Mouse (Mus musculus): ENCODE results near the gene Gm11559.
"Not testable (repeated sequence)": the region's sequence is repeated elsewhere in the genome, so short reads cannot be mapped to it uniquely, and the experiment has no call there.

Gene Gm11559

DNA sequence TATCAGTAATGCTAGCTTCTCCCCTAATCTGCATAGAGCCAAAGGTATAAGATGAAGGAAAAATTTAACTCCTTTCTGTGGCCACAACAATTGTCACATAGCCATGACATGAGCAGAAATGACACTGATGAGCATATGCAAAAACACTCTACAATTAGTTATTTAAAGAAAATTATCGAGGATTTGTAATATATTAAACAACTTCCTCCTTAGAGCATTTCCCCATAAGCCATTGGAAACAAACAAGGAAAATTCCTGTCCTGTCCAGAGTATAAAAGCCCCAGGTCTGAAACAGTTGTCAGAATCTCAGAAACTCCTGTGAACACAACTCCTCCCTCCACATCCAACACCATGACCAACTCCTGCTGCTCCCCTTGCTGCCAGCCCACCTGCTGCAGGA is at the start of gene Gm11559:
Gene Gm11559, plus strand, starts transcription at position 301 of the 400 bp plus-strand sequence.
- not testable (repeated sequence) for DNase-seq

DNA sequence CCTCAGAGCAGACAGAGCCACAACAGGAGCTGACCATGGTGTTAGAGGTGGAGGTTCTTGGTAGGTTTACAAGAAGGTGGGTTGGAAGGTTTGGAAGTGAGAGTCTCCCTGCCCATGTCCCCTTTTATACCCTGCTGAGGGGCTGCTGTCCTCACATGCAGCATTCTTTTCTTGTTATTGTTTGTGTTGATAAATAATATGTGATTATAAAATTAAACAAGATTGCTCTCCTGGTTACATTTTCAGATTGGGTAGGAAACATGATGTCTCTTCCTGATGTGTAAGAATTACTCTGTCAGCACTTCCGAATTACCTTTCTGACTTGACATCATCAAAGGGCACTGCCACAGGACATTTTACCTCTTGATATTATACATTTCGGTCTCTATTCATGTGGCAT is 48.7 kb upstream of the Gm11559 start, which contains the start of gene Gm11564:
Gene Gm11564, minus strand, starts transcription at position 101 of the 400 bp plus-strand sequence.
- not testable (repeated sequence) for DNase-seq

DNA sequence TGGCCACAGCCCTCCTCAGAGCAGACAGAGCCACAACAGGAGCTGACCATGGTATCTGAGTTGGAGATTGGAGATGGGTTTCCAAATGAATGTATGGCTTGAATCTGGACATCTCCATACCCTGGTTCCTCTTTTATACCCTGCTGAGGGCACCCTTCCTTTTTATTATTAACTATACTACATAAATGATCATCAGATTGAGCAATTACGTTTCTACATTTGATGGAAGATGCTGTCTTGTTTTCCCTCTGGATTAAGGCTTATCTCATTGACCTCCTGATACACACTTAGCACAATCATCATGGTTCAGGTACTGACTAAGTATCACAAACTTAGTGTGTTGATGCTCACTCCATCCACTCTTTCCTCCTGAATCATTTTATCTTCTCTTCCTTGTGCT is 26.3 kb upstream of the Gm11559 start, which contains the start of gene 2300003K06Rik:
Gene 2300003K06Rik, minus strand, starts transcription at position 101 of the 400 bp plus-strand sequence.
- DNase-seq: no peak

DNA sequence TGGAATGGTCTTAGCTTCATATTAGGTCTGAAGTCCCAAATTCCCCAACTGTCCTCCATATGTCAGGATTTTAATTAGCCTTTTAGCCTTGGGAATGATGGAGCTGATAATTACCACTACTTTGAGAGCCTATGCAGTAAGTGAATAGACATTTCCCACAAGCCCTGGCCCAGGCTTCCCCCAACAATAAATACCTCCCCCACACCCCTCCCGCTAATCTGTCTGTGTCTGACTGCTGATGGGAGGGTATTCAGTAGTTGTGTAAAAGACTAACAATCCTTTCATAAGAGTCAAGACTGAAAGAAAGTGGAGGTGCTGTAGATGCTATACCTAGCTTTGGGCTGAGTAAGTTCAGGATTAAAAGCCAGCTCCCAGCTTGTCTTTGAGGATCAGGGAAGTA is 22.1 kb upstream of the Gm11559 start:
- DNase-seq: no peak

DNA sequence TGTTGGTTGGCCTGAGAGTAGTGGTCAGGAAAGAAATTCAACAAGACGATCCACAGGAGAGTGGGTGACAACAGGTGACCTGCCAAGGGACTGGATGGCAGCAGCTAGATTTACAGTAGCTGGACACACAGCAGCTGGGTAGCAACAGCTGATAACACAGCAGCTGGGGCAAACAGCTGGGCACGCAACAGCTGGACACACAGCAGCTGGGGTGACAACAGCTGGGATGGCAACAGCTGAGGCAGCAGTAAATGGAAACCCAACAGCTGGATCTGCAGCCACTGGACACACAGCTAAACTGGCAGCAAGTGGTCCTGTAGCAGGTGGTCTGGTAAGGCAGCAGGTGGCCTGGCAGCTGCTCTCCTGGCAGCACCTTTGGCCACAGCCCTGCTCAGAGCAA is 17.5 kb upstream of the Gm11559 start:
- no peak for DNase-seq

DNA sequence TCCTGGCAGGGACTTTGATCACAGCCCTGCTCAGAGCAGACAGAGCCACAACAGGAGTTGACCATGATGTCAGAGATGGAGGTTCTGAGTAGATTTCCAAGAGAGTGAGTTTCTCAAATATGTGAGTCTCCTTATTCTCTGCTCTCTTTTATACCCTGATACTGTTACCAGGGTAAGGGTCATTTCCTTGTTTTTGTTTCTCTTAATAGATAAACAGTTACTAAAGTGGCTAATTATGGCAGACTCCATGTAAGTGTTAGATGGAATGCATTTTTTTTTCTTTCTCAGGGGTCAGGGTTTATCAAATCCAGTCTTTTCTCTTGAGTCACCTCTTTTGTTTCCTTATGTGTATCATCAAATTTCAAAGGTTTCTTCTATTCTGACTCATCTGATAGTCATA is 12.8 kb upstream of the Gm11559 start, which contains the start of gene Krtap4-16:
Gene Krtap4-16, minus strand, starts transcription at position 101 of the 400 bp plus-strand sequence.
- no peak for DNase-seq

DNA sequence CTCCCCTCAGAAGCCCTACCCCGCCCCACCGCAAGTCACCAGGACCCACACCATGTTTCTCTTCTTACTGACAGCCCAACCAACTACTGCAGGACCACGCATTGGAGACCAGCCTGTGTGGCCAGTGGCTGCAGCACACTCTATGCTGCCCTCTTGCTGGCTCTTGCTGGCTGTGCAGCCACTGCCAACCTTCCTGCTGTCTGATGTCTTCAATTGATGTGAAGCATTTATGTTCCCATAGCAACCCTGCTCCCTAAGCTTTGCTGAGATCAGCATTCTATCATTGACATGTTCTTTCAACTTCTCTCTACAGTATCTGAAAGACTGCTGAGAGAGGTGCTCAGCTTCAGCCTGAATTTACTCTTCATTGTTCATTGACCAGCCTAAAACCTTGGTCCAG is 10.2 kb upstream of the Gm11559 start:
- DNase-seq: no peak

DNA sequence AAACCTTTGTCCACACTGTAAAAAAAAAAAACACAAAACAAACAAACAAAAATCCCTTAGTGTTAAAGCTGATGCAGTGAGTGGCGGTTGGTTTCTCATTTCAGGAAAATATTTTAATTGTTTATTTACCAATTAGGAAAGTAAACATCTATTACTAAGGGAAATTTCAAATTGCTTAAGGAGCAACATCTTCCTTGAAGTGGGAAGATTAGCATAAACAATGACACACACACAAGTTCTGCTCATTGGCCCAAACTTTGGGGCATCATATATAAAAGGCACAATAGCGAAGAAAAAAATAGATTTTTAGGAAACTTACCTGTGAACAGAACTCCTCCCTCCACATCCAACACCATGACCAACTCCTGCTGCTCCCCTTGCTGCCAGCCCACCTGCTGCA is 6.7 kb upstream of the Gm11559 start, which contains the start of gene Gm11568:
Gene Gm11568, plus strand, starts transcription at position 301 of the 400 bp plus-strand sequence.
- no peak for DNase-seq

DNA sequence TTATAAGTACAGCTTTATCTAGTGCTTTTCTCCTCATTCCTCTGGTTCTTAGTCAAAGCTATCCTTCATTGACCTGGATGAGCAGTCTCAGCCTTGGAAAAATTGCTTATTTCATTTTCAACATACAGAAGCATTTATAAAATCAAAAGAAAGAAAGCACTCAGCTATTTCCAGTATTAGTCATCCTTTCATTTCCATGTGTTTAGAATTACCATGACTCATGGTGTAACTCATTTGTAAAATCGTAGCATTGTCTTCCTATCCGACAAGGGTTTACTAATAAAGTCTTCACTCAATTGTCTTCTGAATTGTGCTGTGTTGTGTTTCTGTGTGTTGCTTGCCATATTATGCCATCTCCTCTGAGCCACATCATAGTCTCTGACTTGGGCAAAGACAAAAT is 5.5 kb upstream of the Gm11559 start:
- DNase-seq: no peak

DNA sequence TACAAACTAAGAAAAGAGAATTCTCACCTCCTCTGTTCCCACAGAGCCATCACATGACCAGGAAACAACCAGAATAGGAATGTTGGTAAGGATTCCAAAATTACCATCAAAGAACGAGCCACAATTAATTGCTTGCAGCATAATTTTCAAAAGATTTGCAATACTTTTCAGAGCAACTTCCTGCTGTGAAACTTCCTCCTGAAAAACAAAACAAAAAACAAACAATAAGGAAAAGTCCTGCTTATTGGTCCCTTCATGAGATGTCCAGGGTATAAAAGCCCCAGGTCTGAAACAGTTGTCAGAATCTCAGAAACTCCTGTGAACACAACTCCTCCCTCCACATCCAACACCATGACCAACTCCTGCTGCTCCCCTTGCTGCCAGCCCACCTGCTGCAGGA is 8.8 kb downstream of the Gm11559 start, which contains the start of gene Krtap9-1:
Gene Krtap9-1, plus strand, starts transcription at position 301 of the 400 bp plus-strand sequence.
- DNase-seq: not testable (repeated sequence)

DNA sequence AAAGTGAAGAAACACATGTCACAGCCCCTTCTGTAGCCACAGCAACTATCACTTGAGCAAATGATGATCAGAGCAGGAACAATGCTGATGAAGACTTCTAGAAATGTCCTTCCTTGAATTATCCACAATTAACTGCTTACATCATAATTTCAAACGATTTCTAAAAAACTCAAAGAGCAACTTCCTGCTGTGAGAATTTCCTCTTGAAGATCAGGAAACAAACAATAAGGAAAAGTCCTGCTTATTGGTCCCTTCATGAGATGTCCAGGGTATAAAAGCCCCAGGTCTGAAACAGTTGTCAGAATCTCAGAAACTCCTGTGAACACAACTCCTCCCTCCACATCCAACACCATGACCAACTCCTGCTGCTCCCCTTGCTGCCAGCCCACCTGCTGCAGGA is 14.6 kb downstream of the Gm11559 start, which contains the start of gene Gm11567:
Gene Gm11567, plus strand, starts transcription at position 301 of the 400 bp plus-strand sequence.
- not testable (repeated sequence) for DNase-seq

DNA sequence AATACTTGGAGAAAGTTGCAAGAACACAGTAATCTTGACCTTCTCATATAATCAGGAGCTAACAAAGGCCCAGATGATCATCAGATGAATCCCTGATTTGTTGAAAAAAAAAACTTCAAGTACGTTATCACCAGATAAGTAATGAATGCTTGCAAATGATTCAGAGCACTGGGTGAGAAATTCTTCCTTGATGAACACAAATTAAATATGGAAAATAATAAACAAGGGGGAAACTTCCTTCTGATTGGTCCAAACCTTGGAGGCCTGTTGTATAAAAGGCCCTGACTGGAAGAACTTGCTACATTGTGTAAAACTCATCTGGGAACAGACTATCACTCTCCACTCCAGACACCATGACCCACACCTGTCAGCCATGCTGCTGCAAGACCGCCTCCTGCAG is 43.3 kb downstream of the Gm11559 start, which contains the start of gene Krtap31-1:
Gene Krtap31-1, plus strand, starts transcription at position 301 of the 400 bp plus-strand sequence.
- no peak for DNase-seq

DNA sequence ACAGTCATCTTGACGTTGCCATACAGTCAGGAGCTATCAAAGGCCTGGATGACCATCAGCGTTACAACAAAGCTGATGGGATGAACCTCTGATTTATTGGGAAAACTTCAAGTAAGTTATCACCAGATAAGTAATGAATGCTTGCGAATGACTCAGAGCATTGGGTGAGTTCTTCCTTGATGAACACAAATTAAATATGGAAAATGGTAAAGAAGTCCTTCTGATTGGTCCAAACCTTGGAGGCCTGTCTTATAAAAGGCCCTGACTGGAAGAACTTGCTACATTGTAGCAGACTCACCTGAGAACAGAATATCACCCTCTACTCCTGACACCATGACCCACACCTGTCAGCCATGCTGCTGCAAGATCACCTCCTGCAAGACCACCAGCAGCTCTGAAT is 50.2 kb downstream of the Gm11559 start, which contains the start of gene Gm11565:
Gene Gm11565, plus strand, starts transcription at position 301 of the 400 bp plus-strand sequence.
- DNase-seq: no peak
